Mouse (Mus musculus): Measurements from ENCODE around the gene Wnk2.

DNA sequence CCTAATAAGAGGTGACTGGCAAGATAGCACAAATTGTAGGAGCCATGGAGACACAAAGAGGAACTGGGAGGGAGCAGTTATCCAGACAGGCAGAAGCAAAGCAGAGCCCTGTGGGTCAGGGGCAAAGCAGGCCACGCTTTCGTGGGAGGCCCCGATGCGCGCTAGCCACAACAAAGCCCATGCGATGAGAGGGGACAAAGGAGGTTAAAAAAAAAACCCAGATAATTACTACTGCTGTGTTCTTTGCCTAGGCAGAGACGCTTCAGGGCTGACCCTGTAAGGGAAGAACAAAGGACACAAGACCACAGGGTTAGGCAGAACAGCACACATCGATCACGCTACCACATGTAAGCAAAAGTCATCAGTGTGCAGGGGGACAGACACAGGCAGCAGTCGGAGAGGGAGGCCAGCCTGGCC is 103.7 kb downstream of the Wnk2 start:
- no peak for TF ChIP-seq CTCF (conservative IDR thresholded peaks at IDR 0.05; ENCODE audit: insufficient read depth, insufficient read length, low read depth, low read length)
- no peak for TF ChIP-seq POLR2A (IDR thresholded peaks at IDR 0.05; ENCODE audit: low read depth, low read length)
